Mouse (Mus musculus) lung, postnatal 36 days (tissue): ENCODE results near the gene Ice2.

Experiments
- DNase-seq: peaks from one replicate; pipeline ENCODE4 v3.0.0; 2022; ENCODE audit warnings: mixed read lengths

Gene Ice2

DNA sequence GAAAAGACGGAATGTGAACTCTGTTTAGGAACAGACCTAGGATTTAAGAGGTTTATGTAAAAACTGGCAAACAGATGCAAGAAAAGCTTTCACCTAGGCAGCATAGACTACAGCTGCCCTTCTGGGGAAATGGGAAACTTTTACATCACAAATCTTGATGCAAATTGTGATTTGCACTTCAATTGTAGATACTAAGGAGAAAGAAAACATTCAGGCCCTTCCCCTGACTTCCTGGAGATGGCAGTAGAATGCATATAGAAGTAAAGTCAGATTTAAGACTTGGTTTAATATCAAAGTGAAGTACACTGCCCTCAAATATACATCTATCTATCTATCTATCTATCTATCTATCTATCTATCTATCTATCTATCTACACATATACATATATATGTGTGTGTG, 21.8 kb downstream of the Ice2 start:
- DNase-seq = peak; percentile 55

DNA sequence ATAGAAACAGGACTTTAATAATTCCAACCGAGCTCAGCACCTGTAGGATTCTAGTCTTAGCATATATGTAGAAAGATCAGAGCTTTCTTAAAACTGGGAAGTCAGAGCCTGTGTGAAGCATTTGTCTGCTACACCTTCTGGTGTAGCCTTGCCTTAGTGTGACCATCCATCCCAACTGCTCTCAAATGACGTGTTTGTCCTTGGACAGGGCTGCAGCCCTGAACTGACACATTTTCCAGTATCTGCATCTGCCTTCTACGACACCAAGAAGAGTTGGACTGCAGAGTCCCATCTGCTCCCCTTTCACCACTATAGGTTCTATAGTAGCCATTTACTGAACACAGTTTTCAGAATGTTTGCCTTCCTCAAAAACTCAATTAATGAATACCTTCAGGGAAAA, 32.8 kb downstream of the Ice2 start:
- DNase-seq = no peak

DNA sequence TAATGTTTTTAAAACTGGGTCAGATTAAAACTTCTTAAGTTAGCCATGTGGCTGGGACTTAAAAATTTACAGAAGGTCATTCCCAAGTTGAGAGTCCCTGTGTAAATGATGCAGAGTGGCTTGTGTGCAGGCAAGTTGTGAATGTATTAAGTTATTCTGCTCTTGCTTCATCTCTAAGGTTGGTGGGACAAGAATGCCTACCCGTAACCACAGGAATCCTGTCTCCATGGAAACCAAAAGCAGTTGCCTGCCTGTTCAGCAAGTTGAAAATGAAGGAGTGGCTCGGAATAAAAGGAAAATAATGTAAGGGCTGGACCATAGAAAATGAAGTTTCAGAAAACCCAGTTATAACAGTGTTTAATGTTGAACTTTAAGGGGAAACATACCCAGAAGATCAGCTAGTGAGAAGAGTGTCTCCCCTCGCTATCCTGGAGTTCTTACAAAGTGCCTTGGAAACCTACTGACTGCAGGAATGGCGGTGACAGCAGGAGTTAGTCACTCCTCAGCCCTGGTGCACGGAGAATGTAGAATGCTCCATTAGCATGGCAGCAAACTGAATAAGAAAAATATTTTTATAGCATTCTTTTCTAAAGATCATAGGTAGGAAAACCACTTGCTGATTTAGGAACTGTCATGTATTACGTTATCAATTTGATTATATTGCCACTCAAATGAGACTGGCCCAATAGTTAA, 34.3 kb downstream of the Ice2 start:
- DNase-seq = peak; percentile 80

DNA sequence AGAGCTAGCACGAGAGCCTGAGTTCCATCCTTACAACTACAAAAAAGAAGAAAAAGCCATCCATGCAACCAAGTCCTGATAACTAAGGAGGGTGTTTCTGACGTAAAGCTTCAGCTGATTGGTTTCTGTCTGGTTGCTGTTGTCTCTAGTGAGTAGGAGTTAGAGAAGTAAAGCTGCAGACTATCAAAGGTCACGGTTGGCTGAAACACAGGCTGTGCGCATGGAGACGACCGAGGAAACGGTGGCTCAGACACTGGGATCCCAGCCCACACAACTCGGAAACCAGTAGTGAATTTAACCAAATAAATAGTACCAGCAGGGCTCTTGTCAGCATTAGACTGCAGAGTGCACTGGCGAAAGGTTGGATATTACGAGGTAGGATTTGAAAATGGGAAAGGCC, 37.5 kb downstream of the Ice2 start:
- DNase-seq = no peak

DNA sequence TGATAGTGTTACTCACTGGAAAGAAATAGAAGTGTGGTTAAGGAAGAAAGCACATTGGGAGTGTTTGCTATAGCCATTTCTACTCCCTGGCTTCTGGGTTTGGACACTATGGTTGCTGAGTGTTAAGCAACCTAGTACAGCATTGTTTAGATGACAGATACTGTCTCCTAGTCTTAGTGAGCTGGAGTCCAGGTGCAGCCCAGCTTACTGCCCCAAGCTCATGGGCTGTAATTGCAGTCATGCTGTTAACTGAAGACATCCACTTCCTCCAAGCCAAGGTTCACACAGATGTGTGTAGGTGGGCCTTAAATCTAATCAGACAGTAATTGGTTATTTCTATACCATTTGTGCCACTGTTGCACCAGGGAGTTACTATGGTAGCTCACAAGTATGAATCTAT, 38.0 kb downstream of the Ice2 start:
- DNase-seq = no peak

- DNase-seq = peak; percentile 80
These were observed 42.2 kb downstream of the Ice2 start for GRCm38 (mm10) chr9:69439805-69440357.

- peak; percentile 67 for DNase-seq
These were observed 44.8 kb downstream of the Ice2 start for GRCm38 (mm10) chr9:69442471-69443038.

- DNase-seq = peak; percentile 74
These were observed 45.5 kb downstream of the Ice2 start for GRCm38 (mm10) chr9:69443203-69443602.

DNA sequence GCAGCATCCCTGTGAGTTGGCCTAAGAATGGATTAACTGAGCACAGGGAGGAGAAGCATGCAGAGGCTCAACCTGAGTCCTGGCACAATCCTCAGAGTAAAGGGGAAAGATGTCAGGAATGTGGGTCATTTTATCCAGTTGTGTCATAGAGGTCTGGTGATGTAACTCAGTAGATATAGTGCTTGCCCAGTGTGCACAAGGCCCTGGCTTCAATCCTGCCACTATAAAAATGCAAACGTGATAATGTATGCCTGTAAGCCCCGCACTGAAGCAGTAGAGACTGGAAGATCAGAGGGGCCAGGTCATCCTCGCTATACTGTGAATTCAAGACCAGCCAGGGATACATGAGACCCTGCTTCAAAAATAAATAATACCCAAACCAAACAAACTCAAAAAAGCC, 51.1 kb downstream of the Ice2 start:
- no peak for DNase-seq

- no peak for DNase-seq
These were observed 52.9 kb downstream of the Ice2 start for GRCm38 (mm10) chr9:69450636-69451035.

GRCm38 (mm10) chr9:69451886-69452810, 54.4 kb downstream of the Ice2 start:
- no peak for DNase-seq

DNA sequence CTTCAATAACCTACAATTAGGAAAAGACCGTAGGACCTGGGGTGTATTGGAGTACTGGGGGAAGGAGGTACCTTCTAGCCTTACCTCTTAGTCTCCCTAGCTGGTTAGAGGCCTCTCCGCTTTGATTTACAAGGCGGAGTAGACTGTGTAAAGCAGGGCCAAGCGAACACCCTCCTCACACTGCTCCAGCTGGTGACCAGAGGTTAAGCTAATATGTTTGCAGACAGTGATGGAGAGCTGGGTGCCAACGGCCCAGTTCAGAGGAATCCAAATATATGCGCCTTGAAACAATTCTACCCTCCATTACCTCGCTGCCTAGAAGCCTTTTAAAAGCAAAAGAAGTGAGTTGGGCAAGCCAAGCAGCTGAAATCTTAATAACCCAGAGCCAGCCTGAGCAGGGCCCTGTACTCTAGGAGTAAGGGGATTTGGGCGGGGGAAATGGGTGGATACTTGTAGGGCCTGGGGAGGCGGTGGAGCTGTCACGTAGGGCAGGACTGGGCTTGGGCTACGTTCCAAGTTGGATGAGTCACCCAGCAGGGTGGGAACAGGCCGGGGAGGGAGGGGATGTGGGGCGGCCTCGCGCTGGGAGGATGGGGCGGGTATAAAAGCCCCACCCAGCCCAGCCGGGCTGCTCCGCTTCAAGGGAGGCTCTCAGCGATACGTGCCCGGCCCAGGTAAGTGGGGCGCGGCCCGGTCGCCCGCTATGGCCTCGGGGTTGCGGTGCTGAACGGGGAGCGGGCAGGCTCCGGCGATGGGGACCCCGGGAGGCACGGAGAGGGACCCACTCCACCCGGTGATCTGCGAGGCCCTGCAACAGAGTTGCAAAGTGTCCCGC, 55.6 kb downstream of the Ice2 start, which contains the start of gene Anxa2:
Gene Anxa2, plus strand, starts transcription at position 555 of the 835 bp plus-strand sequence.
- DNase-seq = peak; percentile 96

GRCm38 (mm10) chr9:69453901-69454666, 56.4 kb downstream of the Ice2 start:
- peak; percentile 64 for DNase-seq

DNA sequence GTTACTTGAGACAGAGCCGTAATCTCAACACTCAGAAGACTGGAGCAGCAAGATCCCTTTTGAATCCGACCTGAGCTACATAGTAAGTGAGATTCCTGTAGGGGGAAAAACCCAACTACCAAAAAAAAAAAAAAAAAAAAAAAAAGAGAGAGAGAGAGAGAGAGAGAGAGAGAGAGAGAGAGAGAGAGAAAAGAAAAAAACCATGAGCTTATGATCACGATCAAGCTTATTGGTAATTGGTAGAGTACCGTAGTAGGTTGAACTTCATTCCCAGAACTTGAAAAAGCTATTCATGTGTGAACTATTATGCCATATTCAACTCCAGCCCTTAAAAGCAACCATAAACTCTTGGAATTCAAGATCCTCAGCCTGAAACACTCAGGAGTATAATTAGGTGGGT, 57.0 kb downstream of the Ice2 start:
- no peak for DNase-seq

DNA sequence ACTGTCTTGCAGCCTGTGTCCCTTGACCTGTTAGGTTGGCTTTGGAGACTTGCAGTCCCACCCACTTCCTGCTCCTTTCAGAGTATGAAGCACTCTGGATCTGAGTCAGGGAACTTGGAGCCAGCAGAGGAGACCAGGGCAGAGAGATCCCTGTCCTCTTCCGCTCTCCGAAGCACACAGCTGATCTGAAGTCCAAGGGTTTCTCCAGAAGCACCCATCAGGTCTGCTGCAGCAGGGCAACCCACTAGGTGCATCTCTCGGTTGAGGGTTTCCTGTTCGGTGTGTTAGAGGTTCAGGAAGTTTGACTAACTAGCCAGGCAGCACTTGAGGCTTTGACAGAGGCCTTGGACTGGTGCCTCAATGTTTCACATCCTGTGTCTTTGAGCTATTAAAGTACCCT, 57.7 kb downstream of the Ice2 start:
- DNase-seq = peak; percentile 80

GRCm38 (mm10) chr9:69456406-69457075, 58.8 kb downstream of the Ice2 start:
- peak; percentile 49 for DNase-seq

GRCm38 (mm10) chr9:69457143-69457542, 59.4 kb downstream of the Ice2 start:
- no peak for DNase-seq

GRCm38 (mm10) chr9:69457747-69458625, 60.3 kb downstream of the Ice2 start:
- peak; percentile 87 for DNase-seq

DNA sequence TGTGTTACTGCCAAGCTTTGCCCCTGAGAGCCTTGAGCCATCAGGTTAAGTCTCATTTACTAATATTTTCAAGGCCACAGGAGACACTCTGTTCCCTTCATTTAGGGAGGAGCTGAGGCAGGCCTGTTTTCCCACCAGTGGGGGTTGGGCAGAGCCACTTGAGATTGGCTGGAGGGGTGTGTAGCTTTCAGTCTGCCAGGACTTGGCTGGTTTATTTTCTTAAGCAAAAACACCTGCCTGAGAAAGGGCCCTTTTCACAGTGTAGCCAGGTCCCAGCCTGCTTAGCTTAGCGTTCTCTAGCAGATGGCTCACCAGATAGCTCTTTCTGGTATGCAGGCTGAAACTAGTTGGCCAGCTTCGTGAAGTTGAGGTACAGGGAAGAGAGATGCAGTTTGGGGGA, 61.3 kb downstream of the Ice2 start:
- DNase-seq = peak; percentile 91

DNA sequence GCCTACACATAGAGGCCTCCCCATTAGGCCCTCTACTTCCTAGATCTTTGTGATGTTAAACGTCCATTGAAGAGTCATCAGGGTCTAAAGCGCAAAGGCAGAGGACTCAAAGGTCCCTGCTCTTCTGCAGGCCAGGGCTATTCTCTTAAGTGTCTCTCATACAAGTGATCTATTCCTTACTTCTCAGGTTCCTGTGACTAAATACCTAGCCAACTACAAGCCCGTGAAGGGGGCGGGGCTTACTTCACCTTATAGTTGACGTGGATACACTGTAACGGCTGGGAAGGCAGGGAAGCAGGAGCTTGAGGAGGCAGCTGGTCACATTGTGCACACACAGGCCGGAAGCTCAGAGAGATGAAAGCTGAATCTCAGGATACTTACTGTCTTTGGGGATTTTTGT, 62.2 kb downstream of the Ice2 start:
- DNase-seq = no peak
